Mouse (Mus musculus) cerebellum, adult 2 months (tissue): ENCODE results near the gene Marveld3.

Experiments used
- CTCF ChIP-seq: fragments of 200-500 bp; IDR thresholded peaks from 2 replicates; pipeline ENCODE4 v1.5.1; 2011; ENCODE audit warnings: low read depth, mild to moderate bottlenecking, control low read depth, low read length, moderate library complexity, borderline replicate concordance; ENCODE audit not compliant: insufficient read depth
- POLR2A ChIP-seq: fragments of 200-500 bp; IDR thresholded peaks from 2 replicates; pipeline ENCODE4 v1.6.1; 2011; ENCODE audit warnings: low read length, control low read depth, borderline replicate concordance; ENCODE audit not compliant: insufficient read depth

DNA sequence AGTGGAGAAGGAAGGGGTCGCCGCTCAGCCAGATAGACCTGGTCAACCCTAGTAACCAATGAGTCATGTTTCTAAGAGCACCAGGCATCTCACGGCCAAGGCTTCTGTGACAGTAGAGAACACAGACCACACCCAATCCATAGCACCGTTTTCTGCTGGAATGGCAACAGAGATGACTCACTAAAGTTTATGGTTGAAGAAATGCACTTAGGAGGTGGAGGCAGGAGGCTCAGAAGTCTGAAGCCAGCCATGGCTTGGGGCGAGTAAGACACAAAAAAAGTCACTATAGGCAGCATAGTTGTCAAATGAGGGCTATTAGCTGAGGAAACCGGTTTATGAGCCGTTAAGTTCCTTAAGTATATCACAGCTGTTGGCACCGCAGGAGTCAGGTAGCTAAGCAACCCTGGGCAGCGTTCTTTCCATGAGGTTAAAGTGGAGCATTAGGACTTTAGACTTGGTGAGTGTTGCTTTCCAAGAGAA, 16.8 kb downstream of the Marveld3 start:
- TF ChIP-seq POLR2A (no peak), CTCF (no peak)
